Mouse (Mus musculus) brain, embryonic 14.5 days (tissue): ENCODE data around the gene Ap1s3.

Experiments used
- CTCF ChIP-seq: fragments of 200-500 bp; IDR thresholded peaks from 2 replicates; pipeline ENCODE4 v1.5.1; 2012; ENCODE audit warnings: inconsistent platforms, mild to moderate bottlenecking, moderate library complexity, borderline replicate concordance; ENCODE audit not compliant: insufficient read depth, insufficient read length; ENCODE audit errors: extremely low read depth
- POLR2A ChIP-seq: fragments of 200-500 bp; IDR thresholded peaks from 2 replicates; pipeline ENCODE4 v1.6.1; 2012; ENCODE audit warnings: mild to moderate bottlenecking, inconsistent platforms, borderline replicate concordance; ENCODE audit not compliant: poor library complexity, insufficient read depth, insufficient read length, severe bottlenecking; ENCODE audit errors: extremely low read depth

DNA sequence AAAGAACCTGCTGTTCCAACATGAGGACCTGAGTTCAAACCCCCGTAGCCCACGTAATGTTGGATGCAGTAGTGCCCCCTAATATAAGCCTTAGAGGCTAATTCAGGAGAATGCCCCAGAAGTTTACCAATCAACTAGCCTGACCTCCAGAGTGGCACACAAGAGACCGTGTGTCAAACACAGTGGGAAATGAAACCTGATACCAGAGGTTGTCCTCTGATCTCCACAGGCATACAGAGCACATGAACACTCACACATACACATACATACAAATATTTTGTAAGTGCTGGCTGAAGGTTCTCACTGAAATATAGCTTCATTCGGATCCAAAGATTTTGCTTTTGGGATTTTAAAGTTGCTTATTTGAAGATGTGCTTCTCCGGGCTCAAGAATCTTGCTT lies 32.1 kb downstream of the Ap1s3 start:
- TF ChIP-seq CTCF (no peak), POLR2A (no peak)
